ENCODE assay signal across 8 mouse cellular contexts in genomic region chr9:45984409-45985228, GRCm38 (mm10). TPM values are rescaled to one million over a fixed set of nuclear protein-coding genes. Genes with fewer than 3 reads are reported as not detected.
DNase-seq lines count a peak whose midpoint lies in the region; ATAC-seq lines count a peak whose summit lies in the region.

No protein-coding gene starts in this region.

- peak overlapping the region; percentile 97 for H3K9ac ChIP-seq in hindbrain, embryonic 11.5 days (ENCODE audit: low read depth, low read length)

- peak; percentile 97 for ATAC-seq in frontal cortex, adult (ENCODE audit: low TSS enrichment)
- peak; percentile 95 for ATAC-seq in hindbrain, embryonic 11.5 days (ENCODE audit: low FRiP score)

- DNase-seq in MEL-GATA-1-ER (ENCODE audit: extremely low read depth, low read depth), result peak; percentile 54
- DNase-seq in cerebellum, adult 8-10 months, result peak; percentile 90
- DNase-seq in hindbrain, embryonic 11.5 days (ENCODE audit: low spot score), result peak; percentile 97
- DNase-seq in layer of hippocampus, postnatal 10 days (ENCODE audit: low spot score in 2 of 2), result peak; percentile 90 to 92
- peak; percentile 92 for DNase-seq in lung, postnatal 10 days
- DNase-seq in ovary, postnatal 36 days (ENCODE audit: low spot score), result peak; percentile 88
- peak; percentile 90 for DNase-seq in thymus, postnatal 25 days

- no peaks in the 10 kb centered on the region for H3K27me3 ChIP-seq in hindbrain, embryonic 11.5 days (ENCODE audit: control insufficient read depth, insufficient read depth, low read length)

- WGBS in hindbrain, embryonic 11.5 days, result 1% methylated on average over 56 of the region's 76 CpGs

- peak overlapping the region; percentile 80 for H3K4me2 ChIP-seq in hindbrain, embryonic 11.5 days (replicated peaks; ENCODE audit: low read depth, low read length)

- H3K4me3 ChIP-seq in hindbrain, embryonic 11.5 days (ENCODE audit: low read depth, low read length), result peak overlapping the region; percentile 100

- 0 out of 2 replicates have a peak, but pooled peaks cover 2% of the 10 kb centered on the region for H3K36me3 ChIP-seq in hindbrain, embryonic 11.5 days (ENCODE audit: control insufficient read depth, insufficient read depth, low read length)

- H3K9me3 ChIP-seq in hindbrain, embryonic 11.5 days (ENCODE audit: control insufficient read depth, low read length), result no peaks in the 10 kb centered on the region

- peaks cover 4% of the 10 kb centered on the region; the same call in 1 of the 2 replicates for H3K4me1 ChIP-seq in hindbrain, embryonic 11.5 days (replicated peaks; ENCODE audit: control insufficient read depth, insufficient read depth, low read length)

- H3K27ac ChIP-seq in hindbrain, embryonic 11.5 days (ENCODE audit: low read depth, low read length), result peak overlapping the region; percentile 95

RNA-seq across cellular contexts. Expression of gene Pafah1b2, which starts 27.9 kb away (rescaled TPM):
- 282 and 301 TPM in 2 replicates for polyA plus RNA-seq in hindbrain, embryonic 11.5 days (2014; fragmentation: Nextera tagmentation; extraction: Ambion mirVana)
- 100 to 1,000 TPM; 245 to 256 TPM for total RNA-seq in layer of hippocampus, postnatal 10 days (2021)

RNA-seq across cellular contexts. Expression of gene Sik3, which starts 28.0 kb away (rescaled TPM):
- polyA plus RNA-seq in hindbrain, embryonic 11.5 days (2014; fragmentation: Nextera tagmentation; extraction: Ambion mirVana), result 9.0 and 10.1 TPM in 2 replicates
- total RNA-seq in layer of hippocampus, postnatal 10 days (2021), result 10 to 100 TPM; 83.8 to 85.0 TPM

RNA-seq across cellular contexts. Expression of gene Sidt2, which starts 29.6 kb away (rescaled TPM):
- 23.4 and 23.6 TPM in 2 replicates for polyA plus RNA-seq in hindbrain, embryonic 11.5 days (2014; fragmentation: Nextera tagmentation; extraction: Ambion mirVana)
- total RNA-seq in layer of hippocampus, postnatal 10 days (2021), result 100 to 1,000 TPM; 113 to 114 TPM

RNA-seq across cellular contexts. Expression of gene Tagln, which starts 48.8 kb away (rescaled TPM):
- polyA plus RNA-seq in hindbrain, embryonic 11.5 days (2014; fragmentation: Nextera tagmentation; extraction: Ambion mirVana), result 19.6 and 28.8 TPM in 2 replicates
- 10 to 100 TPM; 12.1 TPM for total RNA-seq in layer of hippocampus, postnatal 10 days (2021)

Comparison
In these comparisons a context has a peak if more than half of its experiments do, and no peak if none do; other contexts are left out.
1. Peak in every context shown above with its lines: DNase-seq, ATAC-seq, H3K4me3 ChIP-seq and H3K27ac ChIP-seq.